In the genomic region with DNA sequence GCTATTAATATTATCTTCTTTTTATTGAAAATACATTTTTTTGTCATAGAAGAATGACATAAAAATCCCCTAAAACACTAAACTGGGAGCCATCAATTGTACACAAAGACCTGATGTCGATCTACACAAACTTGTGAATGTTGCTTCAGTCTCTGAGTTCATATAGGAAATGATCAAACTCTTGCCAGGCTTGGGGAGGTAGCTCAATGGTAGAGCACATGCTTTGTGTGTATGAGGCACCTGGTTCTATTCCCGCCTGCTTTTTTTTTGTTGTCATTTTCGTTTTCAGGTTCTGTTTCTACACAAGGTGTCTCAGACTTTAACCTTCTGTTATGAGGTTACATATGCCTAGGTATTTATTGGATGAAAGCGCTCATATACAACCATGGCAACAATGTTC, we compare ENCODE assay signal across 17 mouse cellular contexts. TPM values are rescaled to one million over a fixed set of nuclear protein-coding genes. Genes with fewer than 3 reads are reported as not detected.
"Had no signal": no experiment of that assay in that cellular context is flagged by ENCODE, and none has a peak within 500 bp of the region (broad histone marks: within the 10 kb centered on the region; RNA-seq: fewer than 3 reads in every experiment).

No protein-coding gene starts in this region.

- H3K27ac ChIP-seq: neural tube, embryonic 13.5 days; neural tube, embryonic 15.5 days; stomach, embryonic 15.5 days; stomach, postnatal 0 days had no signal

- H3K9ac ChIP-seq: neural tube, embryonic 13.5 days; neural tube, embryonic 15.5 days; stomach, embryonic 15.5 days had no signal

- H3K4me3 ChIP-seq: neural tube, embryonic 13.5 days; neural tube, embryonic 15.5 days; stomach, embryonic 15.5 days had no signal

- H3K36me3 ChIP-seq: neural tube, embryonic 13.5 days; neural tube, embryonic 15.5 days; stomach, embryonic 15.5 days had no signal

- DNase-seq: retina, postnatal 1 day; right cerebral cortex, adult 18-20 months; right cerebral cortex, postnatal 14 days; right cerebral cortex, postnatal 25 days; right cerebral cortex, postnatal 4 days; spleen, adult 18-20 months; thymus, adult 18-20 months; thymus, adult 2 months; thymus, postnatal 14 days; thymus, postnatal 25 days; thymus, postnatal 36 days; thymus, postnatal 4 days had no signal

- H3K9me3 ChIP-seq: neural tube, embryonic 13.5 days; neural tube, embryonic 15.5 days; stomach, embryonic 15.5 days had no signal

- H3K27me3 ChIP-seq: neural tube, embryonic 13.5 days; neural tube, embryonic 15.5 days; stomach, embryonic 15.5 days had no signal

- H3K4me1 ChIP-seq: neural tube, embryonic 13.5 days; neural tube, embryonic 15.5 days; stomach, embryonic 15.5 days had no signal

RNA-seq across cellular contexts. Expression of a gene that starts 16.3 kb away (rescaled TPM):
- total RNA-seq: neutrophil, adult 5-6 weeks had no signal
